Mouse (Mus musculus): Measurements from ENCODE around the gene Paqr6.

DNA sequence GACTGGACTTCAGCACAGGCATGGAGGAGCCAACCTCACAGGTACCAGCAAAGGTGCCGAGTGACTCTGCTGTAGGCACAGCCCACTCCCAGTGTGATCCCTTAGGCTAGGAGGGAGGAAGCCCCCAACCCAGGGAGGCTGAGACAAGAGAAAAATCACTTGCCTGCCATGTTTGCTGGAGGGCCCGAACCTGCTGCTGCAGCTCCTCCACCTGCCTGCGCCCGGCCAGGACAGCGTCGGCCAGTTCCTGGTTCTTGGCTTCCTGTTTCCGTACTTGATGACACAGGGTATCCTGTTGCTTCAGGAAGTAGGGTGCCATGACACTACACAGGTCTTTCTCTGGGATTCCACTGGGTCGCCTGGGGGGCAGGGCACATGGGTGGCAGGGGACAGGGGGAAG lies 31.4 kb downstream of the Paqr6 start:
- no peak for TF ChIP-seq CTCF (IDR thresholded peaks at IDR 0.05; ENCODE audit: low read depth)
- no peak for TF ChIP-seq EP300 (IDR thresholded peaks at IDR 0.05; ENCODE audit: low read depth)
